Mouse (Mus musculus) cerebellum, adult 2 months (tissue): ENCODE measurements around the gene Grik5. TPM values are rescaled to one million over a fixed set of nuclear protein-coding genes. Genes with fewer than 3 reads are reported as not detected.

ENCODE experiments used
- DNase-seq, 2 experiments: peaks; one replicate each; pipeline ENCODE4 v3.0.0; 2021
- H3K27ac ChIP-seq: fragments of 200-500 bp; 2 replicates; pipeline ENCODE4 v1.5.1; 2012; ENCODE audit warnings: low read length, control low read depth, inconsistent platforms; ENCODE audit not compliant: insufficient read depth
- H3K27me3 ChIP-seq: fragments of 200-500 bp; 2 replicates; pipeline ENCODE4 v1.6.1; 2012; ENCODE audit warnings: inconsistent platforms, mild to moderate bottlenecking, low read length, moderate library complexity; ENCODE audit not compliant: control insufficient read depth, insufficient read depth
- H3K4me1 ChIP-seq: fragments of 200-500 bp; 2 replicates; pipeline ENCODE4 v1.6.1; 2011; ENCODE audit warnings: low read length; ENCODE audit not compliant: control insufficient read depth, insufficient read depth
- H3K4me3 ChIP-seq: fragments of 200-500 bp; replicated peaks from 2 replicates; pipeline ENCODE3; 2011; ENCODE audit warnings: mild to moderate bottlenecking, low read depth, low read length, control low read depth; ENCODE audit not compliant: insufficient read depth
- CTCF ChIP-seq: fragments of 200-500 bp; IDR thresholded peaks from 2 replicates; pipeline ENCODE4 v1.5.1; 2011; ENCODE audit warnings: low read depth, mild to moderate bottlenecking, control low read depth, low read length, moderate library complexity, borderline replicate concordance; ENCODE audit not compliant: insufficient read depth
- POLR2A ChIP-seq: fragments of 200-500 bp; IDR thresholded peaks from 2 replicates; pipeline ENCODE4 v1.6.1; 2011; ENCODE audit warnings: low read length, control low read depth, borderline replicate concordance; ENCODE audit not compliant: insufficient read depth
- WGBS: fragments of 180-500 bp; shearing (Covaris S2); methylation state at CpG from one replicate; pipeline ENCODE4 v1.1.7; 2018; 5-methylcytosine and 5-hydroxymethylcytosine counted together
- polyA plus RNA-seq: library from polyadenylated mRNA; depleted of rRNA; stranded (reverse); fragments of >200 nt; gene quantifications from 2 replicates; pipeline ENCODE4 v1.2.3, GENCODE M21; 2012

Gene Grik5
- polyA plus RNA-seq, 1 experiment = 74.6 TPM

DNA sequence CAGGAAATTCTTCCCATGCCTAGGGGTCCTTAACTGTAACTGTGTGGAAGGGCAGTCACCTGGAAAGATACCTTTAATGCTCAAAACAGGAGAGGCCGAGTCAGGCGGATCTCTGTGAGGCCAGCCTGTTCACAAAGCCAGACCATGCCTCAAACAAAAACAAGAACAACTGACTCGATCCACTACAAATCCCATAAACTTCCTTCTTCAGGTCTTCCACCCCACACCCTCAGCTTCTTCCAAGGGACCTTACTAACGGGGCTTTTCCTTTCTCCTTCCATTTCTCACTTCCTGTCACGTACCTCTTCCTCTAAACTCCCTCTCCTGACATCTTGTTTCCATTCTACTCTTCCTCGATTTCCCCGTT is 4.1 kb upstream of the Grik5 start:
- Histone ChIP-seq H3K4me3 (peak overlapping the region; percentile 65), H3K4me1 (peaks cover 18% of the 10 kb centered on the region), H3K27ac (peak overlapping the region; percentile 75), H3K27me3 (no peaks in the 10 kb centered on the region)
- DNase-seq = no peak
- 10% methylated on average over 7 of the region's 7 CpGs for WGBS
- TF ChIP-seq POLR2A (no peak), CTCF (no peak)

GRCm38 (mm10) chr7:25073924-25074323 is 1.8 kb upstream of the Grik5 start:
- Histone ChIP-seq H3K27ac (no peak overlapping the region), H3K4me1 (peaks cover 33% of the 10 kb centered on the region), H3K4me3 (no peak overlapping the region), H3K27me3 (no peaks in the 10 kb centered on the region)
- 63% methylated on average over 8 of the region's 8 CpGs for WGBS
- TF ChIP-seq POLR2A = no peak
- TF ChIP-seq CTCF = no peak
- no peak for DNase-seq

GRCm38 (mm10) chr7:25072716-25073390 is 707 bp upstream of the Grik5 start:
- Histone ChIP-seq H3K27ac (peak overlapping the region; percentile 76), H3K27me3 (no peaks in the 10 kb centered on the region), H3K4me3 (peak overlapping the region; percentile 84), H3K4me1 (peaks cover 29% of the 10 kb centered on the region)
- DNase-seq = peak; percentile 66 to 74
- 0% methylated on average over 15 of the region's 33 CpGs for whole genome bisulfite sequencing
- TF ChIP-seq POLR2A = peak; percentile 46; the same call in 1 of the 2 replicates
- no peak for TF ChIP-seq CTCF

- 30% methylated on average over 2 of the region's 2 CpGs for WGBS
- TF ChIP-seq POLR2A (no peak), CTCF (no peak)
- Histone ChIP-seq H3K4me1 (peaks cover 21% of the 10 kb centered on the region), H3K27me3 (no peaks in the 10 kb centered on the region), H3K27ac (no peak overlapping the region), H3K4me3 (no peak overlapping the region)
- no peak for DNase-seq
Observed at GRCm38 (mm10) chr7:25068724-25069123, 3.4 kb downstream of the Grik5 start.

- 67% methylated on average over 22 of the region's 22 CpGs for WGBS
- TF ChIP-seq POLR2A (no peak), CTCF (no peak)
- no peak overlapping the region for H3K27ac ChIP-seq
- H3K4me3 ChIP-seq = no peak overlapping the region
- peaks cover 16% of the 10 kb centered on the region for H3K4me1 ChIP-seq
- H3K27me3 ChIP-seq = no peaks in the 10 kb centered on the region
- no peak for DNase-seq
Observed at GRCm38 (mm10) chr7:25067909-25068656, 4.1 kb downstream of the Grik5 start.

DNA sequence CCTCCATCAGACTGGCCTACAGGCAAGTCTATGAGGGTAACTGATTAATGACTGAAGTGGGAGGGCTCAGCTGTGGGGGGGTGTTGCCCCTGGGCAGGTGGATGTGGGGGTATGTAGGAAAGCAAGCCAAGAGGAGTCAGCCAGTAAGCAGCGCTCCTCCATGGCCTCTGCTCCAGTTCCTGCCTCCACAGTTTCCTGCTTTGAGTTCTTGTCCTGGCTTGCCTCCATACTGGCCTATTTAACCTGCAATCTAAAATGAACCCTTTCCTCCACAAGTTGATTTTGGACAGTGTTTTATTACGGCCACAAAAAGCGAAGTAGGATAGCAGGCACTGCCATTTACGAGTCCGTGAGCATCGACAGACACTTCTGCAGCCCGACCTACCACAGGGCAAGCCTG is 4.8 kb downstream of the Grik5 start:
- TF ChIP-seq CTCF (no peak), POLR2A (no peak)
- Histone ChIP-seq H3K27ac (no peak overlapping the region), H3K27me3 (no peaks in the 10 kb centered on the region), H3K4me3 (no peak overlapping the region), H3K4me1 (peaks cover 15% of the 10 kb centered on the region)
- DNase-seq = no peak
- WGBS = 90% methylated on average over 7 of the region's 7 CpGs

DNA sequence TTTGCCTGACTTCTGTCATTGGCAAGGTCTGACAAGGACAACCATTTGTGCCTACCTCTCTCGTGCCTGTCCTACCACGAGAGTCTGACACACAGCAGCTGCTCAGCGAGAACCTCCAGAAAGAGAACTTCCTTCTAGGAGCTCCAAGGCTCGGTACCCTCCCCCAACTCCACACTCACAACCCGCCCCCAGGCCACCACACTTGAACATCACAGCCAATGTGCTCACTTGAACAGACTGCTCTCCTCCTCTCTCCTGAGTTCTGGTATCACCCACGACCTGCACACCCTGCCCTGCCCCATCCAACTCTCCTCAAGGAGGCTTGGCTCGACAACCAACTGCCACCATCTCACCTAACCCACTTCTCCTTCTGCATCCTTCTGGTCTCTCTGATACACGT is 8.2 kb downstream of the Grik5 start:
- Histone ChIP-seq H3K27me3 (no peaks in the 10 kb centered on the region), H3K4me3 (no peak overlapping the region), H3K27ac (no peak overlapping the region), H3K4me1 (peaks cover 1% of the 10 kb centered on the region; the same call in 1 of the 2 replicates)
- 86% methylated on average over 8 of the region's 8 CpGs for WGBS
- DNase-seq = no peak
- no peak for TF ChIP-seq POLR2A
- no peak for TF ChIP-seq CTCF

DNA sequence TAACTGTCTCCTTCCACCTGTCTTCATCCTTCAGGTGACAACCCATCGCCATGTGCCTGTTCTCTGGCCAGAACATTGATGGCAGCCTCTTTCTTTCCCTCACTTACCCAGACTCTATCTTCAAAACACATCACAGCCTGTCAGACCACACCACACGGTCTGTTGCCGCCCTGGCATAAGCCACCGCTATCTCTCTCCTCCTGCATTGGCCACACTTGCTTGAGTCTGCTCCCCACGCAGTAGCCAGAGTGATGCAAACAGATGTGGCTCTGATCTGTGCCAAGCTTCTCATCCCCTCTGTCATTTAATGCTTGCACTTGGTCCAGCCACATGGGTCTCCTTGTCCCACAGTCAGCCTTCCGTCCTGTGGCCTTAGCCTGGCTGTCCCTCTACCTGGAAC is 8.8 kb downstream of the Grik5 start:
- no peak for DNase-seq
- Histone ChIP-seq H3K4me3 (no peak overlapping the region), H3K4me1 (peaks cover 5% of the 10 kb centered on the region; the same call in 1 of the 2 replicates), H3K27ac (no peak overlapping the region), H3K27me3 (no peaks in the 10 kb centered on the region)
- WGBS = 45% methylated on average over 6 of the region's 6 CpGs
- TF ChIP-seq POLR2A = no peak
- TF ChIP-seq CTCF = no peak
